In genomic region chr2:28514489-28514888, GRCm38 (mm10) we compare ENCODE assay signal across 8 mouse cellular contexts. TPM values are rescaled to one million over a fixed set of nuclear protein-coding genes. Genes with fewer than 3 reads are reported as not detected.
DNase-seq lines count a peak whose midpoint lies in the region; ATAC-seq and TF ChIP-seq lines count a peak whose summit lies in the region.

No protein-coding gene starts in this region.

- DNase-seq in G1E (ENCODE audit: low spot score), result peak; percentile 53
- peak; percentile 63 for DNase-seq in c-Kit-positive CD71-positive TER-119-negative erythroid progenitor cells, embryonic 14.5 days (ENCODE audit: low read depth)
- DNase-seq in forebrain, embryonic 14.5 days (ENCODE audit: low spot score), result peak; percentile 89
- peak; percentile 91 for DNase-seq in heart, postnatal 4 days
- DNase-seq in layer of hippocampus, postnatal 10 days (ENCODE audit: low spot score in 2 of 2), result peak; percentile 92 to 93
- DNase-seq in lung, postnatal 25 days (ENCODE audit: low spot score), result peak; percentile 85
- DNase-seq in ovary, postnatal 36 days (ENCODE audit: low spot score), result peak; percentile 81
- DNase-seq in urinary bladder, postnatal 25 days (ENCODE audit: low spot score), result peak; percentile 83

- H3K9ac ChIP-seq in forebrain, embryonic 14.5 days (ENCODE audit: low read length), result peak overlapping the region; percentile 96

- peak; percentile 87 for TF ChIP-seq CTCF in G1E (IDR thresholded peaks at IDR 0.05; ENCODE audit: low read depth, low read length)

- 19% methylated on average over 4 of the region's 5 CpGs for WGBS in forebrain, embryonic 14.5 days

- H3K36me3 ChIP-seq in G1E (replicated peaks), result no peaks in the 10 kb centered on the region
- H3K36me3 ChIP-seq in forebrain, embryonic 14.5 days (ENCODE audit: control insufficient read depth, insufficient read depth, low read length), result peaks cover 10% of the 10 kb centered on the region; the same call in 1 of the 2 replicates

- no peaks in the 10 kb centered on the region; the same call in 1 of the 2 replicates for H3K9me3 ChIP-seq in G1E (replicated peaks)
- no peaks in the 10 kb centered on the region for H3K9me3 ChIP-seq in forebrain, embryonic 14.5 days (replicated peaks; ENCODE audit: control insufficient read depth, low read length)

- H3K4me3 ChIP-seq in G1E (ENCODE audit: low read depth, low read length), result no peak overlapping the region
- peak overlapping the region; percentile 89 for H3K4me3 ChIP-seq in forebrain, embryonic 14.5 days (ENCODE audit: low read depth, low read length)

- H3K4me1 ChIP-seq in G1E (ENCODE audit: insufficient read depth, low read depth, low read length), result peaks cover 18% of the 10 kb centered on the region
- peaks cover 21% of the 10 kb centered on the region for H3K4me1 ChIP-seq in forebrain, embryonic 14.5 days (ENCODE audit: control insufficient read depth, insufficient read depth, low read length)

- H3K27ac ChIP-seq in forebrain, embryonic 14.5 days (ENCODE audit: low read depth, low read length), result peak overlapping the region; percentile 88; the same call in 1 of the 2 replicates

- ATAC-seq in G1E (ENCODE audit: extremely low read depth, insufficient number of reproducible peaks, low FRiP score, poor library complexity, severe bottlenecking), result no peak
- ATAC-seq in forebrain, embryonic 14.5 days, result 0 out of 2 replicates have a peak, but pooled peaks have one; percentile 8

- peak overlapping the region; percentile 71 for H3K4me2 ChIP-seq in forebrain, embryonic 14.5 days (ENCODE audit: low read length)

- H3K27me3 ChIP-seq in G1E (ENCODE audit: insufficient read depth, low read length), result peaks cover 35% of the 10 kb centered on the region
- no peaks in the 10 kb centered on the region for H3K27me3 ChIP-seq in forebrain, embryonic 14.5 days (replicated peaks; ENCODE audit: control insufficient read depth, insufficient read depth, low read length)

RNA-seq across cellular contexts. Expression of gene Ralgds, which starts 1.6 kb away (rescaled TPM):
- total RNA-seq in G1E (2014; fragmentation: Nextera tagmentation) (not detected in 2 replicates), G1E (2017) (0.49 and 0.52 TPM in 2 replicates)
- 0.02 TPM in 1 of 2 replicates, not detected in the other for polyA plus RNA-seq in G1E (2012)
- polyA plus RNA-seq in forebrain, embryonic 14.5 days (2014; fragmentation: Nextera tagmentation; extraction: Ambion mirVana), result 63.3 and 82.1 TPM in 2 replicates
- 10 to 100 TPM; 23.9 to 26.0 TPM for total RNA-seq in heart, postnatal 4 days (2021)
- total RNA-seq in layer of hippocampus, postnatal 10 days (2021), result 100 to 1,000 TPM; 155 to 158 TPM

RNA-seq across cellular contexts. Expression of gene Gm10134, which starts 8.6 kb away (rescaled TPM):
- total RNA-seq in G1E (2014; fragmentation: Nextera tagmentation), result not detected in 2 replicates
- not detected in 2 replicates for total RNA-seq in G1E (2017)
- not detected in 2 replicates for polyA plus RNA-seq in G1E (2012)
- polyA plus RNA-seq in forebrain, embryonic 14.5 days (2014; fragmentation: Nextera tagmentation; extraction: Ambion mirVana), result 0.94 TPM in 1 of 2 replicates, not detected in the other
- 1 to 10 TPM in 1 of 2 experiments, not detected in 1; 1.2 TPM for total RNA-seq in heart, postnatal 4 days (2021)
- total RNA-seq in layer of hippocampus, postnatal 10 days (2021), result 1 to 10 TPM in 1 of 2 experiments, not detected in 1; 1.2 TPM

RNA-seq across cellular contexts. Expression of gene Gbgt1, which starts 17.8 kb away (rescaled TPM):
- total RNA-seq in G1E (2014; fragmentation: Nextera tagmentation) (not detected in 2 replicates), G1E (2017) (not detected in 2 replicates)
- polyA plus RNA-seq in G1E (2012), result not detected in 2 replicates
- polyA plus RNA-seq in forebrain, embryonic 14.5 days (2014; fragmentation: Nextera tagmentation; extraction: Ambion mirVana), result 0.22 and 0.33 TPM in 2 replicates
- 1 to 10 TPM in 1 of 2 experiments, under 1 TPM in 1; 0.83 to 1.8 TPM for total RNA-seq in heart, postnatal 4 days (2021)
- 1 to 10 TPM; 1.2 to 1.9 TPM for total RNA-seq in layer of hippocampus, postnatal 10 days (2021)

RNA-seq across cellular contexts. Expression of gene Mrps2, which starts 46.6 kb away (rescaled TPM):
- 101 TPM in 2 replicates for total RNA-seq in G1E (2014; fragmentation: Nextera tagmentation)
- total RNA-seq in G1E (2017), result 30.3 and 33.4 TPM in 2 replicates
- 46.4 and 49.6 TPM in 2 replicates for polyA plus RNA-seq in G1E (2012)
- 55.0 and 59.2 TPM in 2 replicates for polyA plus RNA-seq in forebrain, embryonic 14.5 days (2014; fragmentation: Nextera tagmentation; extraction: Ambion mirVana)
- 10 to 100 TPM; 48.3 to 50.4 TPM for total RNA-seq in heart, postnatal 4 days (2021)
- total RNA-seq in layer of hippocampus, postnatal 10 days (2021), result 10 to 100 TPM; 37.2 to 37.4 TPM

RNA-seq across cellular contexts. Expression of gene 1700007K13Rik, which starts 48.4 kb away (rescaled TPM):
- not detected in 2 replicates for total RNA-seq in G1E (2014; fragmentation: Nextera tagmentation)
- total RNA-seq in G1E (2017), result not detected in 2 replicates
- polyA plus RNA-seq in G1E (2012), result 0.14 and 0.36 TPM in 2 replicates
- 2.5 and 3.2 TPM in 2 replicates for polyA plus RNA-seq in forebrain, embryonic 14.5 days (2014; fragmentation: Nextera tagmentation; extraction: Ambion mirVana)
- total RNA-seq in heart, postnatal 4 days (2021), result not detected
- total RNA-seq in layer of hippocampus, postnatal 10 days (2021), result 1 to 10 TPM; 5.1 to 6.8 TPM

Comparison
In these comparisons a context has a peak if more than half of its experiments do, and no peak if none do; other contexts are left out.
1. RNA of gene Ralgds, which starts 1.6 kb away (total RNA-seq): 155 to 158 TPM in layer of hippocampus, postnatal 10 days and 23.9 to 26.0 TPM in heart, postnatal 4 days; 0.49 to 0.52 TPM in G1E; every median in the first group is over 10 times any median in the second.
2. Peak in every context shown above with its lines, with median percentiles within 50 percentile points of each other: DNase-seq.